Mouse (Mus musculus) left cerebral cortex, postnatal 10 days (tissue): ENCODE results near the gene Plxnb1. TPM values are rescaled to one million over a fixed set of nuclear protein-coding genes. Genes with fewer than 3 reads are reported as not detected.

Experiments used
- DNase-seq, 2 experiments: peaks; one replicate each; pipeline ENCODE4 v3.0.0; 2021 to 2022; ENCODE audit warnings: low spot score in 2 of 2, mixed read lengths in 1 of 2; ENCODE audit errors: extremely low spot score in 1 of 2
- intact Hi-C: fragments of 180-260 bp; cut with DNase I; formaldehyde crosslinking; loops from one replicate; pipeline ENCODE4 v1.15.1; 2025
- total RNA-seq, 2 experiments: library from RNA; stranded (reverse); gene quantifications; 2 replicates each; pipeline ENCODE4 v1.2.3; 2021

Plxnb1 gene
- total RNA-seq, 2 experiments from 2014 or later, result 56.9 to 65.2 TPM

- intact Hi-C loops, result loop anchor here (10.0 kb wide), 1 partner anchor 738 kb away; the partner anchor contains the start of gene Nme6
- no peak for DNase-seq
Observed at GRCm38 (mm10) chr9:109096856-109097255, 1.7 kb downstream of the Plxnb1 start.

- no peak for DNase-seq
- intact Hi-C loops, result loop anchor here (10.0 kb wide), 1 partner anchor 738 kb away; the partner anchor contains the start of gene Nme6
Observed at GRCm38 (mm10) chr9:109097291-109097690, 2.1 kb downstream of the Plxnb1 start.

- DNase-seq, result peak; percentile 78 to 83
- intact Hi-C loops, result loop anchor here (10.0 kb wide), 1 partner anchor 737 kb away; the partner anchor contains the start of gene Nme6
Observed at GRCm38 (mm10) chr9:109097831-109098230, 2.6 kb downstream of the Plxnb1 start.

GRCm38 (mm10) chr9:109098366-109098765 lies 3.2 kb downstream of the Plxnb1 start:
- peak in 1 of 2 experiments; percentile 16 for DNase-seq
- intact Hi-C loops, result loop anchor here (10.0 kb wide), 1 partner anchor 736 kb away; the partner anchor contains the start of gene Nme6

- peak in 1 of 2 experiments; percentile 87 for DNase-seq
- intact Hi-C loops, result loop anchor here (10.0 kb wide), 1 partner anchor 736 kb away; the partner anchor contains the start of gene Nme6
Observed at GRCm38 (mm10) chr9:109098969-109099368, 3.8 kb downstream of the Plxnb1 start.

GRCm38 (mm10) chr9:109100307-109100928 lies 5.2 kb downstream of the Plxnb1 start:
- intact Hi-C loops, result no loop called here
- no peak for DNase-seq

GRCm38 (mm10) chr9:109101933-109102445 lies 6.8 kb downstream of the Plxnb1 start:
- DNase-seq, result no peak
- intact Hi-C loops, result no loop called here

GRCm38 (mm10) chr9:109102541-109102940 lies 7.4 kb downstream of the Plxnb1 start:
- DNase-seq, result no peak
- intact Hi-C loops, result no loop called here

- intact Hi-C loops, result no loop called here
- no peak for DNase-seq
Observed at GRCm38 (mm10) chr9:109103250-109103649, 8.1 kb downstream of the Plxnb1 start.

- no peak for DNase-seq
- intact Hi-C loops, result no loop called here
Observed at GRCm38 (mm10) chr9:109104083-109104482, 8.9 kb downstream of the Plxnb1 start.

GRCm38 (mm10) chr9:109105011-109105410 lies 9.8 kb downstream of the Plxnb1 start:
- DNase-seq, result peak in 1 of 2 experiments; percentile 87

GRCm38 (mm10) chr9:109105648-109106047 lies 10.5 kb downstream of the Plxnb1 start:
- DNase-seq, result no peak
- intact Hi-C loops, result no loop called here

More at GRCm38 (mm10) chr9:109105011-109105410, 9.8 kb downstream of the Plxnb1 start:
- intact Hi-C loops, result no loop called here

GRCm38 (mm10) chr9:109107341-109107740 lies 12.2 kb downstream of the Plxnb1 start:
- intact Hi-C loops, result no loop called here
- no peak for DNase-seq

GRCm38 (mm10) chr9:109110240-109110639 lies 15.1 kb downstream of the Plxnb1 start:
- DNase-seq, result no peak
- intact Hi-C loops, result no loop called here

- intact Hi-C loops, result no loop called here
- peak in 1 of 2 experiments; percentile 9 for DNase-seq
Observed at GRCm38 (mm10) chr9:109111101-109111500, 15.9 kb downstream of the Plxnb1 start.

- no peak for DNase-seq
Observed at GRCm38 (mm10) chr9:109111591-109111990, 16.4 kb downstream of the Plxnb1 start.

GRCm38 (mm10) chr9:109113331-109113730 lies 18.1 kb downstream of the Plxnb1 start:
- intact Hi-C loops, result no loop called here
- no peak for DNase-seq

More at GRCm38 (mm10) chr9:109111591-109111990, 16.4 kb downstream of the Plxnb1 start:
- intact Hi-C loops, result no loop called here

- intact Hi-C loops, result no loop called here
- no peak for DNase-seq
Observed at GRCm38 (mm10) chr9:109114276-109114675, 19.1 kb downstream of the Plxnb1 start.

GRCm38 (mm10) chr9:109114871-109115270 lies 19.7 kb downstream of the Plxnb1 start:
- no peak for DNase-seq
- intact Hi-C loops, result no loop called here

- DNase-seq, result no peak
- intact Hi-C loops, result no loop called here
Observed at GRCm38 (mm10) chr9:109116205-109116604, 21.0 kb downstream of the Plxnb1 start.
